Mouse (Mus musculus) liver, embryonic 12.5 days (tissue): Measurements from ENCODE around the gene Kat6b. TPM values are rescaled to one million over a fixed set of nuclear protein-coding genes. Genes with fewer than 3 reads are reported as not detected.

ENCODE experiments used
- ATAC-seq: fragments of 200-750 bp; cut with Nextera tagmentation; 2 replicates; pipeline ENCODE4 v1.8.0; 2017; ENCODE audit warnings: moderate number of reproducible peaks, mild to moderate bottlenecking, moderate library complexity
- H3K27ac ChIP-seq: fragments of 300-500 bp; sonication (generic); 2 replicates; pipeline ENCODE4 v1.5.1; 2016; ENCODE audit warnings: mild to moderate bottlenecking
- H3K27me3 ChIP-seq: fragments of 300-500 bp; sonication (generic); replicated peaks from 2 replicates; pipeline ENCODE4 v1.6.1; 2016; ENCODE audit warnings: mild to moderate bottlenecking, moderate library complexity
- H3K36me3 ChIP-seq: fragments of 300-500 bp; sonication (generic); 2 replicates; pipeline ENCODE4 v1.6.1; 2016; ENCODE audit warnings: mild to moderate bottlenecking, moderate library complexity
- H3K4me1 ChIP-seq: fragments of 300-500 bp; sonication (generic); 2 replicates; pipeline ENCODE4 v1.6.1; 2016
- H3K4me2 ChIP-seq: fragments of 300-500 bp; sonication (generic); 2 replicates; pipeline ENCODE4 v1.6.1; 2016; ENCODE audit warnings: mild to moderate bottlenecking, moderate library complexity
- H3K4me3 ChIP-seq: fragments of 300-500 bp; sonication (generic); 2 replicates; pipeline ENCODE4 v1.5.1; 2016; ENCODE audit warnings: mild to moderate bottlenecking, moderate library complexity
- H3K9ac ChIP-seq: fragments of 300-500 bp; sonication (generic); 2 replicates; pipeline ENCODE4 v1.6.1; 2016; ENCODE audit warnings: mild to moderate bottlenecking, moderate library complexity
- H3K9me3 ChIP-seq: fragments of 300-500 bp; sonication (generic); replicated peaks from 2 replicates; pipeline ENCODE4 v1.6.1; 2016; ENCODE audit warnings: mild to moderate bottlenecking, moderate library complexity
- WGBS: fragments of 180-500 bp; shearing (Covaris S2); methylation state at CpG from one replicate; pipeline ENCODE4 v1.1.7; 2016; ENCODE audit not compliant: insufficient replicate concordance; 5-methylcytosine and 5-hydroxymethylcytosine counted together
- polyA plus RNA-seq: library from polyadenylated mRNA; unstranded; fragments of >200 nt; fragmentation: Nextera tagmentation; extraction: Ambion mirVana; gene quantifications from 2 replicates; pipeline ENCODE4 v1.2.1, GENCODE M21; 2016

Kat6b gene
- polyA plus RNA-seq, 1 experiment from 2014 or later = 3.9 TPM

- WGBS = 69% methylated on average over 8 of the region's 8 CpGs
- no peak overlapping the region for H3K4me2 ChIP-seq
- H3K27ac ChIP-seq = no peak overlapping the region
- no peaks in the 10 kb centered on the region for H3K36me3 ChIP-seq
- H3K4me1 ChIP-seq = peaks cover 28% of the 10 kb centered on the region
- H3K9me3 ChIP-seq = no peaks in the 10 kb centered on the region
- no peak overlapping the region for H3K9ac ChIP-seq
- no peak overlapping the region for H3K4me3 ChIP-seq
- ATAC-seq = no peak
- no peaks in the 10 kb centered on the region for H3K27me3 ChIP-seq
Measured at GRCm38 (mm10) chr14:21552958-21553357, 71.7 kb downstream of the Kat6b start.

- Histone ChIP-seq H3K9me3 (no peaks in the 10 kb centered on the region), H3K36me3 (no peaks in the 10 kb centered on the region), H3K27ac (no peak overlapping the region), H3K4me1 (peaks cover 30% of the 10 kb centered on the region), H3K9ac (no peak overlapping the region), H3K27me3 (no peaks in the 10 kb centered on the region), H3K4me2 (no peak overlapping the region), H3K4me3 (no peak overlapping the region)
- 80% methylated on average over 8 of the region's 8 CpGs for WGBS
- no peak for ATAC-seq
Measured at GRCm38 (mm10) chr14:21554046-21554445, 72.8 kb downstream of the Kat6b start.

- Histone ChIP-seq H3K27me3 (no peaks in the 10 kb centered on the region), H3K9ac (no peak overlapping the region), H3K36me3 (no peaks in the 10 kb centered on the region), H3K4me2 (no peak overlapping the region), H3K9me3 (no peaks in the 10 kb centered on the region), H3K4me1 (peaks cover 46% of the 10 kb centered on the region), H3K4me3 (no peak overlapping the region), H3K27ac (no peak overlapping the region)
- ATAC-seq = no peak
- 47% methylated on average over 10 of the region's 10 CpGs for WGBS
Measured at GRCm38 (mm10) chr14:21558440-21559131, 77.4 kb downstream of the Kat6b start.

- H3K4me2 ChIP-seq = no peak overlapping the region
- no peaks in the 10 kb centered on the region for H3K9me3 ChIP-seq
- H3K27me3 ChIP-seq = no peaks in the 10 kb centered on the region
- 54% methylated on average over 7 of the region's 7 CpGs for WGBS
- H3K9ac ChIP-seq = no peak overlapping the region
- H3K27ac ChIP-seq = no peak overlapping the region
- peaks cover 46% of the 10 kb centered on the region for H3K4me1 ChIP-seq
- H3K4me3 ChIP-seq = no peak overlapping the region
- no peak for ATAC-seq
- H3K36me3 ChIP-seq = no peaks in the 10 kb centered on the region
Measured at GRCm38 (mm10) chr14:21559447-21559846, 78.2 kb downstream of the Kat6b start.

GRCm38 (mm10) chr14:21560481-21561209 is 79.4 kb downstream of the Kat6b start:
- peaks cover 46% of the 10 kb centered on the region for H3K4me1 ChIP-seq
- peak overlapping the region; percentile 55 for H3K27ac ChIP-seq

GRCm38 (mm10) chr14:21561396-21562065 is 80.3 kb downstream of the Kat6b start:
- no peaks in the 10 kb centered on the region for H3K27me3 ChIP-seq
- no peak overlapping the region for H3K4me3 ChIP-seq
- H3K4me2 ChIP-seq = peak overlapping the region; percentile 32
- ATAC-seq = peak; percentile 91
- no peaks in the 10 kb centered on the region for H3K9me3 ChIP-seq
- no peak overlapping the region for H3K9ac ChIP-seq
- H3K36me3 ChIP-seq = no peaks in the 10 kb centered on the region
- H3K4me1 ChIP-seq = peaks cover 46% of the 10 kb centered on the region
- H3K27ac ChIP-seq = peak overlapping the region; percentile 55
- 40% methylated on average over 8 of the region's 8 CpGs for WGBS

More at GRCm38 (mm10) chr14:21560481-21561209, 79.4 kb downstream of the Kat6b start:
- WGBS = 58% methylated on average over 11 of the region's 11 CpGs
- Histone ChIP-seq H3K9ac (no peak overlapping the region), H3K4me2 (peak overlapping the region; percentile 32), H3K36me3 (no peaks in the 10 kb centered on the region), H3K9me3 (no peaks in the 10 kb centered on the region), H3K27me3 (no peaks in the 10 kb centered on the region), H3K4me3 (no peak overlapping the region)
- ATAC-seq = peak; percentile 11; the same call in 1 of the 2 replicates

- ATAC-seq = no peak
- no peak overlapping the region for H3K4me3 ChIP-seq
- H3K27me3 ChIP-seq = no peaks in the 10 kb centered on the region
- H3K36me3 ChIP-seq = no peaks in the 10 kb centered on the region
- 73% methylated on average over 4 of the region's 4 CpGs for WGBS
- H3K9me3 ChIP-seq = no peaks in the 10 kb centered on the region
- no peak overlapping the region for H3K9ac ChIP-seq
- H3K4me2 ChIP-seq = no peak overlapping the region
- H3K27ac ChIP-seq = no peak overlapping the region
- peaks cover 40% of the 10 kb centered on the region for H3K4me1 ChIP-seq
Measured at GRCm38 (mm10) chr14:21563584-21564118, 82.4 kb downstream of the Kat6b start.

- no peak for ATAC-seq
- H3K4me3 ChIP-seq = no peak overlapping the region
- H3K9ac ChIP-seq = no peak overlapping the region
- peaks cover 22% of the 10 kb centered on the region for H3K4me1 ChIP-seq
- no peak overlapping the region for H3K27ac ChIP-seq
- H3K9me3 ChIP-seq = no peaks in the 10 kb centered on the region
- 79% methylated on average over 10 of the region's 10 CpGs for WGBS
- H3K4me2 ChIP-seq = no peak overlapping the region
- no peaks in the 10 kb centered on the region for H3K27me3 ChIP-seq
- H3K36me3 ChIP-seq = no peaks in the 10 kb centered on the region
Measured at GRCm38 (mm10) chr14:21565541-21566353, 84.5 kb downstream of the Kat6b start.

GRCm38 (mm10) chr14:21567293-21567984 is 86.2 kb downstream of the Kat6b start:
- ATAC-seq = no peak
- Histone ChIP-seq H3K27ac (no peak overlapping the region), H3K9me3 (no peaks in the 10 kb centered on the region), H3K4me1 (peaks cover 6% of the 10 kb centered on the region), H3K9ac (no peak overlapping the region), H3K27me3 (no peaks in the 10 kb centered on the region), H3K36me3 (no peaks in the 10 kb centered on the region), H3K4me3 (no peak overlapping the region), H3K4me2 (no peak overlapping the region)
- 82% methylated on average over 7 of the region's 7 CpGs for WGBS

- no peaks in the 10 kb centered on the region; the same call in 1 of the 2 replicates for H3K4me1 ChIP-seq
- H3K9ac ChIP-seq = no peak overlapping the region
- ATAC-seq = no peak
- no peaks in the 10 kb centered on the region for H3K27me3 ChIP-seq
- H3K4me3 ChIP-seq = no peak overlapping the region
- 85% methylated on average over 7 of the region's 7 CpGs for WGBS
- no peak overlapping the region for H3K27ac ChIP-seq
- no peaks in the 10 kb centered on the region for H3K36me3 ChIP-seq
- no peak overlapping the region for H3K4me2 ChIP-seq
- no peaks in the 10 kb centered on the region for H3K9me3 ChIP-seq
Measured at GRCm38 (mm10) chr14:21568821-21569220, 87.6 kb downstream of the Kat6b start.
